Mouse (Mus musculus): ENCODE measurements around the gene 1700029I15Rik.
"Not testable (repeated sequence)": the region's sequence is repeated elsewhere in the genome, so short reads cannot be mapped to it uniquely, and the experiment has no call there.

1700029I15Rik gene

GRCm38 (mm10) chr2:92392318-92393264 lies 10.3 kb downstream of the 1700029I15Rik start:
- DNase-seq (ENCODE audit: low spot score in 2 of 2), result no peak

GRCm38 (mm10) chr2:92395535-92395934 lies 13.2 kb downstream of the 1700029I15Rik start:
- DNase-seq (ENCODE audit: low spot score in 2 of 2), result no peak

GRCm38 (mm10) chr2:92397436-92397835 lies 15.1 kb downstream of the 1700029I15Rik start:
- no peak for DNase-seq (ENCODE audit: low spot score in 2 of 2)

- not testable (repeated sequence) for DNase-seq (ENCODE audit: low spot score in 2 of 2)
Measured at GRCm38 (mm10) chr2:92399877-92400276, 17.5 kb downstream of the 1700029I15Rik start.

- DNase-seq (ENCODE audit: low spot score in 2 of 2), result no peak
Measured at GRCm38 (mm10) chr2:92400682-92401081, 18.3 kb downstream of the 1700029I15Rik start.

- no peak for DNase-seq (ENCODE audit: low spot score in 2 of 2)
Measured at GRCm38 (mm10) chr2:92401091-92401561, 18.8 kb downstream of the 1700029I15Rik start, which contains the start of gene Mapk8ip1. Gene Mapk8ip1, minus strand, starts transcription at chr2:92401263.

GRCm38 (mm10) chr2:92402591-92403326 lies 20.4 kb downstream of the 1700029I15Rik start:
- DNase-seq (ENCODE audit: low spot score in 2 of 2), result no peak

GRCm38 (mm10) chr2:92403776-92404319 lies 21.5 kb downstream of the 1700029I15Rik start:
- no peak for DNase-seq (ENCODE audit: low spot score in 2 of 2)

GRCm38 (mm10) chr2:92404737-92405136 lies 22.4 kb downstream of the 1700029I15Rik start:
- DNase-seq (ENCODE audit: low spot score in 2 of 2), result no peak

GRCm38 (mm10) chr2:92405687-92406086 lies 23.3 kb downstream of the 1700029I15Rik start:
- DNase-seq (ENCODE audit: low spot score in 2 of 2), result no peak

- no peak for DNase-seq (ENCODE audit: low spot score in 2 of 2)
Measured at GRCm38 (mm10) chr2:92408309-92409045, 26.1 kb downstream of the 1700029I15Rik start.

- no peak for DNase-seq (ENCODE audit: low spot score in 2 of 2)
Measured at GRCm38 (mm10) chr2:92411705-92412104, 29.4 kb downstream of the 1700029I15Rik start.

- DNase-seq (ENCODE audit: low spot score in 2 of 2), result no peak
Measured at GRCm38 (mm10) chr2:92421723-92422387, 39.5 kb downstream of the 1700029I15Rik start.

GRCm38 (mm10) chr2:92422388-92423135 lies 40.2 kb downstream of the 1700029I15Rik start:
- no peak for DNase-seq (ENCODE audit: low spot score in 2 of 2)

GRCm38 (mm10) chr2:92423156-92423555 lies 40.8 kb downstream of the 1700029I15Rik start:
- DNase-seq (ENCODE audit: low spot score in 2 of 2), result no peak

- DNase-seq (ENCODE audit: low spot score in 2 of 2), result peak; percentile 95 to 97
Measured at GRCm38 (mm10) chr2:92423702-92424461, 41.5 kb downstream of the 1700029I15Rik start.

GRCm38 (mm10) chr2:92424462-92425308 lies 42.3 kb downstream of the 1700029I15Rik start:
- no peak for DNase-seq (ENCODE audit: low spot score in 2 of 2)

- DNase-seq (ENCODE audit: low spot score in 2 of 2), result no peak
Measured at GRCm38 (mm10) chr2:92425366-92425765, 43.0 kb downstream of the 1700029I15Rik start.
